Mouse (Mus musculus) MEL-GATA-1-ER (cell line): ENCODE data around the gene Trmt61a.

ENCODE experiments used
- DNase-seq: peaks from one replicate; pipeline ENCODE4 v3.0.0-alpha.2; 2012; ENCODE audit warnings: low read depth; ENCODE audit errors: extremely low read depth

Gene Trmt61a

GRCm38 (mm10) chr12:111672176-111672575 lies 5.7 kb upstream of the Trmt61a start, which contains the start of gene Ckb:
Gene Ckb (minus strand): TSS chr12:111672338.
- no peak for DNase-seq

- no peak for DNase-seq
These were observed 5.3 kb upstream of the Trmt61a start for GRCm38 (mm10) chr12:111672581-111672980.

DNA sequence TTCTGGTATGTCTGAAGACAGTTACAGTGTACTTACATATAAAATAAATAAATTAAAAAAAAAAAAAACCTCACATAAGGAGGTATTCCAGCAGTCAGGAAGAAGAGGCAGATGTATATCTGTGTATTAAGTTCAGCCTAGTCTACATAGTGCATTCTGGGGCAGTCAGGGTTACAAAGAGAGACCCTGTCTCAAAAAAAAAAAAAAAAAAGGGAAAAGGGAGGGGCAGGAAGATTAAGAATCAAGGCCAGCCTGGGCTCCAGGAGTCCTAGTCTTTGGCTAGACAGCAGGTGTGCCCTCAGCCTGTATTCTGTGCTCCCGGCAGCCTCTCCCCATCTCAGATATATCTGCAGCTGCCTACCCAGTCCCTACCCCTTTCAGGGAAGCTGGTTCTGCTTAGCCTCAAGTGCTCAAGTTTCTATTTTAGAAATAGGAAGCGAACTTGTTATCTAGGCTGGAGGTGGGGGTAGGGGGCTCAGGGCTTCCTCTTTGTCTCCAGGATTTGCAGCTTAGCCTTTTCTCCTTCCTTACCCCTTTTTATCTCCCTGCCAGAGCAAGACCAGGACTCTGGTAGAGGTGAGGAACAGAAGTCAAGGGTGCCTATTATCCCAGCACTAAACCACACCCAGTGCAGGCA lies 2.9 kb upstream of the Trmt61a start:
- DNase-seq: peak; percentile 80

DNA sequence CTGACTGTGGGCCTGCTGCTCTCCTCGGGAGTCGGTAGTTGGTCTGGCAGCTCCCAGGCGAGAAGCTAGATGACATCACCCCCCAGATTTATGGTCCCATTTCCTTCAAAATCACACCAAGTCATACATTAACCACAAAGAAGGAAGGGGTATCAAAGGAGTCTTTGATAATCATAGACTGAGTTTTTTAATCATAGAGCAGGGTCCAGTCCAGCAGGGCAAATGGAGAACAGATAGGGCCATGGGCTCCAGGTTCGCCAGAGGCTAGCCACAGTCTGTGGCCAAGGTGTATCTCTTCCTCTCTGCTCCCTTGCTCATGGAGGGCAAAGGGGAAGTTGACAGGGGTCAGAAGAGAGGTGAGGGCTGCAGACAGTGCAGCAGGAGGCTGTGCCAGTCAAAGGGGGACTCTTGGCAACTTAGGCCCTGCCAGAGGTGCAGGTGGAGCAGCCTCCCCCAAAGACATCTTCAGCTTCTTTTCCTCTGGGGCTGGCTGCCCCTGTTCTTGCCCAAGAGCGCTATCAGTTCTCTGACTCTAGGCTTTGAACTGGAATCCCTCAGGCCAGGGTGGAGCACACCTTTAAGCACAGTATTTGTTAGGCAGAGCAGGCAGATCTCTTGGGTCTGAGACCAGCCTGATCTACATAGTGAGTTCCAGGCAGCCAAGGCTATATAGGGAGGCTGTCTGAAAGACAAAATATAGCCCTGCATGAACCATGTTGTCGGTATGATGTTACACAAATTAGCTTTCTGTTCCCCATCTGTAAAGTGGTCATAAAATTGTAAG lies 1.9 kb upstream of the Trmt61a start:
- DNase-seq: no peak

DNA sequence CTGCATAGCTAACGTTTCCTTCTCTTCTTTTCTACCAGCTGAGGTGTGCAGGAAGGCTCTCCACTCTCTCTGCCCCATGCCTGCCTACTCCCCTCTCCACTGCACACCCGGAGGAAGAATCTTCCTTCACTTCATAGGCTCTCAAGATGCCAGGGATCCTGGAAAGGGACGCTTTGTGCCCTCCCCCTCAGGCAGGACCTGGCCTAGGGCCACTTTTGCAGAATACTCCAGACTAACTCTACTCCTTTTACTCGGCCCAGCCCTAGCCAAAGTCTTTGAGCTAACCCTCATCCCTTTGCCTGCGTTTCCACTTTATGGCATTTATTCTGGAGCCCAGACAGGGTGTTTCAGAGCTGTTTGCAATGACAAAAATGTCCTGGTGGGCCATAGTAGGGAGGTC lies 484 bp upstream of the Trmt61a start:
- no peak for DNase-seq

GRCm38 (mm10) chr12:111678670-111678933 lies 697 bp downstream of the Trmt61a start:
- DNase-seq: no peak

GRCm38 (mm10) chr12:111678997-111679396 lies 1.1 kb downstream of the Trmt61a start:
- DNase-seq: no peak

- DNase-seq: no peak
These were observed 2.8 kb downstream of the Trmt61a start for GRCm38 (mm10) chr12:111680661-111681060.

DNA sequence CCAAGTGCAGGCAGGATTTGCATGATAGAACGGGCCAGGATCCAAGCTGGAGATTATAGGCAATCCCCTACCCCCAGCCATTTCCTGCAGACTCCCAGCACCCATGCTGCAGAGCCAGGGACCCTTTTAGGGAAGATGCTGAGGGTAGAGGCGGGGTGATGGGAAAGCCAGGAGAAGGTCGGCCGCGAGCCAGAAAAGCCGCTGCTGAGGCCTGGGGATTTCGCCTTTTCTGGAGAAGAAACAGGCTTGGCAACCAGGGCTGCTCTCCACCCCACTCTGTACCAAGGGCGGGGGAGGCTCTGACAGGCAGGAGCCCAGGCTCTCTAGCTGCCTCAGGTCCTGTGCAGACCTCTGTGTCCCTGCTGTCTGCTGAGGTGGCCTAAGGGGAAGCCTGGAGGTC lies 3.4 kb downstream of the Trmt61a start:
- no peak for DNase-seq

GRCm38 (mm10) chr12:111682003-111682402 lies 4.1 kb downstream of the Trmt61a start:
- no peak for DNase-seq

DNA sequence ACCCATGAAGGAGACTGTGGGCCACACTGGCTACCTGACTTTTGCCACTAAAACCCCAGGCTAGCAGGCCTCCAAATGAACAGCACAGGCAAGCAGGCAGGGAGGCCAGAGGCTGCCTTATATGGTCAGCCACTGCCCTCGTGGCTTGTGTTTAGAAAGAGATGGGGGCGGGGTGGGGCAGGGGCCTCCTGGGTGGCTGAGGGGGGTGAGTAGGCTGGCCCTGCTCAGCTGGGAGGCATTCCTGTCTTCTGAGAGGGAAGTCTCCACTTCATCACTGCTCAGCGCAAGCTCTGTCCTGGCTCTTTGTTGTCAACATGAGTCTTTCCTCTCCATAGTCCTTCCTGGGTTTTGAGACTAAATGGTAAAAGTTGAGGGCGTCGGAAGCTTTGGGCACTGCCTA lies 4.9 kb downstream of the Trmt61a start:
- DNase-seq: no peak

DNA sequence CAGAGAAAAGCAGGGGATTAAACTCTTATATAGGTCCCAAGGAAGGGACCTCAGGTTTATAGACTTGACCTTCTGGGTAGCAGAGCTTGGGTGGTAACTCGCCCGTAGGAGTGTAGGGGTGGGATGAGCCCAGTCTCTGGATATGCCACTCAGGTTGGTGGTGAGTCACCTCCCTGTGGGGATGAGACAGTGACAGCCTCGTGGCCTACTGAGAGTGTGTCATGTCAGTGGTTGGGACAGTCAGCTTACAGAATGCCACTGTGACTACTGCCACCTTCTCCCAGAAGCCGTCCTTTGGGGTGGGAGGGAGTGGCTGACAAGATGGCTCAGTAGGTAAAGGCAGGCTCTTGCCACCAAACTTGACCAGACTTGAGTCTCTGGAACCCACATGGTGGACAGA lies 8.5 kb downstream of the Trmt61a start:
- DNase-seq: no peak

GRCm38 (mm10) chr12:111687350-111688068 lies 9.6 kb downstream of the Trmt61a start:
- DNase-seq: no peak

GRCm38 (mm10) chr12:111688069-111688428 lies 10.1 kb downstream of the Trmt61a start:
- DNase-seq: no peak

DNA sequence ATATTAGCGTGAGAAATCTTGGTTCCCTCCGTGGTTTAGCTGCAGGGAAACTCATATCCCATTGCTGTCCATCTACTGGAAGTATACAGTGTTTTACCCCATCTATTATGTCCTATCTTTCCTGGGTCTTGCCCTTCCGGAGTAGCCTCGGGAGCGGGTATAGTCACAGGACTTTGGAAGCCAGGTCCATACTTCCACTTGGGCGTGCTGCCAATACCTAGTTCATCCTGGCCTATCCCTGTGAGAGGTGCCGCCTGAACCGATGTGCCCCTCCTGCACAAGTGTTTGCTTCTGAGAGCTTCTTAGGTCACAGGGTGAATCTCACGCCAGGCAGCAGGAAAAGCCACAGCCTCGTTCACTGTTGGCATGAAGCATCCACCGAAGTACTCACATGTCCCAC lies 11.5 kb downstream of the Trmt61a start:
- no peak for DNase-seq

GRCm38 (mm10) chr12:111691346-111691872 lies 13.5 kb downstream of the Trmt61a start:
- no peak for DNase-seq

DNA sequence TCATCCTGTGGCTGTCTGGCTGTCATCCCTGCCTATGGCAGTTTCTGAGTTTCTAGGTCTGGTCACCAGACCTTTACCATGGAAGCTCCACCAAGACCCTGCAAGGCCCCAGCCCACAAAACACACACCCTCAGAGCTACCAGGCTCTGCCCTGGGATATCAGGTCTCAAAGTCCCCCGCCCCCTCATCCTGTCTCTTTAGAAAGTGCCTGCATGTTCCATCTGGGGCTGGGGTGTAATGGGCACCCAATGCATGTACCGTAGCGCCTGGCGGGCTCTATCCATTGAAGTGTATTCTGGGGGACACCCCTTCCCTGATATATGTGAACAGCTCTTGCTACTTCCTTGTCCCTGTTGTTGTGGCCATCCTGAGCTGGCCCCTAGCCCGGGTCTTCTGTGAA lies 15.0 kb downstream of the Trmt61a start:
- DNase-seq: no peak

- DNase-seq: no peak
These were observed 15.7 kb downstream of the Trmt61a start for GRCm38 (mm10) chr12:111693341-111694270.

GRCm38 (mm10) chr12:111694271-111694781 lies 16.4 kb downstream of the Trmt61a start:
- no peak for DNase-seq

GRCm38 (mm10) chr12:111694880-111695804 lies 17.2 kb downstream of the Trmt61a start:
- DNase-seq: no peak
